Mouse (Mus musculus) spleen, adult 2 months (tissue): ENCODE data around the gene Cd274.

Experiments used
- CTCF ChIP-seq: fragments of 200-500 bp; IDR thresholded peaks from 2 replicates; pipeline ENCODE4 v1.5.1; 2011; ENCODE audit warnings: mild to moderate bottlenecking, inconsistent platforms; ENCODE audit not compliant: insufficient read depth, insufficient read length, insufficient replicate concordance; ENCODE audit errors: extremely low read depth
- POLR2A ChIP-seq: fragments of 200-500 bp; IDR thresholded peaks from 2 replicates; pipeline ENCODE4 v1.6.1; 2011; ENCODE audit warnings: low read depth, low read length, inconsistent platforms

- TF ChIP-seq CTCF (no peak), POLR2A (no peak)
These were observed 5.4 kb downstream of the Cd274 start for GRCm38 (mm10) chr19:29372621-29373020.
